In genomic region chrX:159414829-159415673, GRCm38 (mm10) we compare ENCODE assay signal across 9 mouse cellular contexts. TPM values are rescaled to one million over a fixed set of nuclear protein-coding genes. Genes with fewer than 3 reads are reported as not detected.
A peak's percentile ranks its signal among the peaks of the same experiment; 100 is the strongest.
DNase-seq lines count a peak whose midpoint lies in the region; ATAC-seq lines count a peak whose summit lies in the region.
"Had no signal": no experiment of that assay in that cellular context is flagged by ENCODE, and none has a peak within 500 bp of the region (broad histone marks: within the 10 kb centered on the region; RNA-seq: fewer than 3 reads in every experiment).

No protein-coding gene starts in this region.

- H3K4me2 ChIP-seq in neural tube, embryonic 12.5 days (replicated peaks), result peak overlapping the region; percentile 80

- intact Hi-C loops in gastrocnemius, postnatal 14 days (cut with DNase I; ENCODE audit: low total_unique reads), result no loop called here
- intact Hi-C loops in left cerebral cortex, postnatal 4 days (cut with DNase I), result no loop called here

- peak overlapping the region; percentile 56 for H3K9ac ChIP-seq in neural tube, embryonic 12.5 days

- peaks cover 6% of the 10 kb centered on the region; the same call in 1 of the 2 replicates for H3K4me1 ChIP-seq in hindbrain, embryonic 10.5 days (replicated peaks)
- no peaks in the 10 kb centered on the region for H3K4me1 ChIP-seq in neural tube, embryonic 12.5 days

- peak; percentile 4 for DNase-seq in gastrocnemius, postnatal 14 days
- no peak for DNase-seq in gastrocnemius, adult 18-20 months (ENCODE audit: low spot score)
- peak; percentile 3 for DNase-seq in CD4-positive helper T cell, adult 2 months (ENCODE audit: low read depth, low spot score)
- peak; percentile 8 to 18 for DNase-seq in cerebellum, postnatal 4 days (ENCODE audit: low spot score in 2 of 2)
- peak; percentile 11 for DNase-seq in hindbrain, embryonic 10.5 days (ENCODE audit: low spot score)
- peak; percentile 14 for DNase-seq in left cerebral cortex, postnatal 4 days
- DNase-seq in urinary bladder, postnatal 14 days (ENCODE audit: low spot score), result no peak

- H3K36me3 ChIP-seq in hindbrain, embryonic 10.5 days, result no peaks in the 10 kb centered on the region
- H3K36me3 ChIP-seq in neural tube, embryonic 12.5 days, result no peaks in the 10 kb centered on the region

- ATAC-seq in neural tube, embryonic 12.5 days (ENCODE audit: low FRiP score, low read depth), result peak; percentile 72

- H3K27ac ChIP-seq in hindbrain, embryonic 10.5 days, result peak overlapping the region; percentile 66; the same call in 1 of the 2 replicates
- H3K27ac ChIP-seq in neural tube, embryonic 12.5 days, result no peak overlapping the region

- no peaks in the 10 kb centered on the region for H3K9me3 ChIP-seq in hindbrain, embryonic 10.5 days
- no peaks in the 10 kb centered on the region for H3K9me3 ChIP-seq in neural tube, embryonic 12.5 days

- 16% methylated on average over 59 of the region's 65 CpGs for WGBS in hindbrain, embryonic 10.5 days
- WGBS in neural tube, embryonic 12.5 days, result 25% methylated on average over 62 of the region's 65 CpGs

- peaks cover 44% of the 10 kb centered on the region for H3K27me3 ChIP-seq in hindbrain, embryonic 10.5 days (ENCODE audit: insufficient read depth, poor library complexity, severe bottlenecking)
- H3K27me3 ChIP-seq in neural tube, embryonic 12.5 days (replicated peaks), result peaks cover 8% of the 10 kb centered on the region; the same call in 1 of the 2 replicates
- H3K27me3 ChIP-seq: CH12.LX had no signal

- peak overlapping the region; percentile 67 for H3K4me3 ChIP-seq in hindbrain, embryonic 10.5 days
- peak overlapping the region; percentile 56 for H3K4me3 ChIP-seq in neural tube, embryonic 12.5 days

RNA-seq across cellular contexts. Expression of gene Map7d2, which starts 0.7 kb away (rescaled TPM):
- under 1 TPM; 0.16 to 0.82 TPM for total RNA-seq in gastrocnemius, postnatal 14 days (2021)
- under 1 TPM; 0.34 to 0.38 TPM for total RNA-seq in gastrocnemius, adult 18-20 months (2021)
- 11.2 and 12.8 TPM in 2 replicates for polyA plus RNA-seq in hindbrain, embryonic 10.5 days (2016; fragmentation: Nextera tagmentation; extraction: Ambion mirVana)
- 10 to 100 TPM; 37.9 to 38.4 TPM for total RNA-seq in left cerebral cortex, postnatal 4 days (2021)
- 17.7 and 19.5 TPM in 2 replicates for polyA plus RNA-seq in neural tube, embryonic 12.5 days (2016; fragmentation: Nextera tagmentation; extraction: Ambion mirVana)

RNA-seq across cellular contexts. Expression of gene Eif1ax, which starts 43.1 kb away (rescaled TPM):
- total RNA-seq in gastrocnemius, postnatal 14 days (2021), result 10 to 100 TPM; 74.1 to 76.0 TPM
- total RNA-seq in gastrocnemius, adult 18-20 months (2021), result 10 to 100 TPM; 90.1 to 95.1 TPM
- polyA plus RNA-seq in hindbrain, embryonic 10.5 days (2016; fragmentation: Nextera tagmentation; extraction: Ambion mirVana), result 154 and 156 TPM in 2 replicates
- total RNA-seq in left cerebral cortex, postnatal 4 days (2021), result 100 to 1,000 TPM; 158 to 177 TPM
- polyA plus RNA-seq in neural tube, embryonic 12.5 days (2016; fragmentation: Nextera tagmentation; extraction: Ambion mirVana), result 122 and 126 TPM in 2 replicates

Comparison
In these comparisons a context has a peak if more than half of its experiments do, and no peak if none do; other contexts are left out.
1. DNase-seq: peak in gastrocnemius, postnatal 14 days (single experiment), CD4-positive helper T cell, adult 2 months (single experiment), cerebellum, postnatal 4 days (2 of 2), hindbrain, embryonic 10.5 days (single experiment) and left cerebral cortex, postnatal 4 days (single experiment); none in gastrocnemius, adult 18-20 months (single experiment) and urinary bladder, postnatal 14 days (single experiment).
2. RNA of gene Map7d2, which starts 0.7 kb away (total RNA-seq): 37.9 to 38.4 TPM in left cerebral cortex, postnatal 4 days; 0.16 to 0.82 TPM in gastrocnemius, postnatal 14 days and 0.34 to 0.38 TPM in gastrocnemius, adult 18-20 months; every median in the first group is over 10 times any median in the second.